Mouse (Mus musculus): ENCODE data around the gene Pik3cb. TPM values are rescaled to one million over a fixed set of nuclear protein-coding genes. Genes with fewer than 3 reads are reported as not detected.

Pik3cb gene
- polyA plus RNA-seq, 1 experiment from 2014 or later: 1.2 TPM

DNA sequence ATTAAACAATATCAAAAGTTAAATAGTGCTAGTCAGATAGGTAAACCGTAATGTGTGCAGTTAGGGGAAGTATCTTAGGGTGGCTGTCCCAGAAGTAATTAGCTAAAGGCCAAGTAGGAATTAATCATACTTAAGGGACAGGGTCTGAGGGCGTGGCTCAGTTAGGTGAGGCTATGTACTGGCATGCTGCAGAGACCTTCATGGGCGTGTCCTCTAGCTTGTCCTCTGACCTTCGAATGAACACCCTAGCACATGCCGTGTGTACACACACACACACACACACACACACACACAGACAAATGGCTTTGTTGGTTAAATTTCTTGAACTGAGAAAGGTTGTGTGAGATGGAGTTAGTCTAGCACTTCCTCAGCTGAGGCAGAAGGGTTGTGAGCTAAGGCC, 19.5 kb upstream of the Pik3cb start:
- H3K9ac ChIP-seq (replicated peaks; ENCODE audit: low read depth, low read length): no peak overlapping the region
- H3K9me3 ChIP-seq (ENCODE audit: control insufficient read depth, low read depth, low read length): no peaks in the 10 kb centered on the region
- H3K4me1 ChIP-seq (ENCODE audit: control insufficient read depth, insufficient read depth, low read length): no peaks in the 10 kb centered on the region
- H3K36me3 ChIP-seq (ENCODE audit: control insufficient read depth, insufficient read depth, low read length): no peaks in the 10 kb centered on the region
- ATAC-seq (ENCODE audit: insufficient number of reproducible peaks, insufficient read depth, low FRiP score, low read depth): no peak
- H3K4me2 ChIP-seq (replicated peaks; ENCODE audit: low read depth, low read length): no peak overlapping the region
- WGBS: 63% methylated on average over 5 of the region's 5 CpGs
- H3K27me3 ChIP-seq (ENCODE audit: control insufficient read depth, insufficient read depth, low read length): no peaks in the 10 kb centered on the region
- no peak overlapping the region for H3K4me3 ChIP-seq (ENCODE audit: low read depth, low read length)
- H3K27ac ChIP-seq (ENCODE audit: low read length): no peak overlapping the region

- WGBS: 86% methylated on average over 6 of the region's 6 CpGs
- no peak for ATAC-seq (ENCODE audit: insufficient number of reproducible peaks, insufficient read depth, low FRiP score, low read depth)
- Histone ChIP-seq H3K27ac (ENCODE audit: low read length) (no peak overlapping the region), H3K4me1 (ENCODE audit: control insufficient read depth, insufficient read depth, low read length) (no peaks in the 10 kb centered on the region), H3K4me3 (ENCODE audit: low read depth, low read length) (no peak overlapping the region), H3K9ac (replicated peaks; ENCODE audit: low read depth, low read length) (no peak overlapping the region), H3K27me3 (ENCODE audit: control insufficient read depth, insufficient read depth, low read length) (no peaks in the 10 kb centered on the region), H3K36me3 (ENCODE audit: control insufficient read depth, insufficient read depth, low read length) (no peaks in the 10 kb centered on the region), H3K9me3 (ENCODE audit: control insufficient read depth, low read depth, low read length) (no peaks in the 10 kb centered on the region), H3K4me2 (replicated peaks; ENCODE audit: low read depth, low read length) (no peak overlapping the region)
Measured at GRCm38 (mm10) chr9:99158708-99159107, 18.3 kb upstream of the Pik3cb start.

DNA sequence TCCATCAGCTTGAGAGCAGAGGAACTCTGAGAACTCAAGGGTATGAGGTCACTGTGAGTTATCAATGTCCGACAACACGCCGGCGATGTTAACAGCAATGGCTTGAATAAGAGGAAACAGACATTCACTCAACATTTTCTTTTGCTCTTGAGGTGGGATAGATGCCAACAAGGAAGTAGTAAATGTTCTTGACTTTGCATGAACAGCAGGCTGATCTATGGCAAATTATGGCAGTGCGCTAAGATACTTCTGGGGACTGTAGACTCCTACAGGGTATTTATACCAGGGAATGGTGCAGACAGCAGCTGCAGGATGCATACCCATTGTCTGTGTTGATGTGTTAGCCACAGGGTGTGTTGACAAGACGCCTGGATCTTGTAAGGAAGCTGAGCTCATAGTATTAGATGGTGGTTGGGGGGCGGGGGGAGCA, 17.8 kb upstream of the Pik3cb start:
- Histone ChIP-seq H3K9ac (replicated peaks; ENCODE audit: low read depth, low read length) (no peak overlapping the region), H3K4me3 (ENCODE audit: low read depth, low read length) (no peak overlapping the region), H3K36me3 (ENCODE audit: control insufficient read depth, insufficient read depth, low read length) (no peaks in the 10 kb centered on the region), H3K27me3 (ENCODE audit: control insufficient read depth, insufficient read depth, low read length) (no peaks in the 10 kb centered on the region), H3K9me3 (ENCODE audit: control insufficient read depth, low read depth, low read length) (no peaks in the 10 kb centered on the region), H3K4me2 (replicated peaks; ENCODE audit: low read depth, low read length) (no peak overlapping the region), H3K4me1 (ENCODE audit: control insufficient read depth, insufficient read depth, low read length) (no peaks in the 10 kb centered on the region), H3K27ac (ENCODE audit: low read length) (no peak overlapping the region)
- no peak for ATAC-seq (ENCODE audit: insufficient number of reproducible peaks, insufficient read depth, low FRiP score, low read depth)
- 67% methylated on average over 7 of the region's 7 CpGs for WGBS

DNA sequence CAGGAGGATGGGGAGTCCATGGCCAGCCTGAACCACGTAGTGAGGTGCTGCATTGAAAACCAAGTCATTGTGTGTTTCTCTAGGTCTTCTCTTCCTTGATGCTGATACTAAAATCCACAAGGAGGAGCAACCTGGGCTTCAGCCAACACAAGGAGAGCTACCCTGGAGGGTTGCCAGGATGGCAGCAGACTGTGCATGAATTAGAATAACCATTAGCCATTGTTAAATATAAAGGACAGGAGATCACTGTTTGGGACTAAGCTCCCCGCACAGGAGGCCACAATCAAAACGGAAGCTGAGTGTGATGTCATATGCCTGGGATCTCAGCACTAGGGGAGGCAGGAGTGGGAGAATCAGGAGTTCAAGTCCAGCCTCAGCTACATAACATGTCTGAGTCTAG, 13.2 kb upstream of the Pik3cb start:
- Histone ChIP-seq H3K4me3 (ENCODE audit: low read depth, low read length) (no peak overlapping the region), H3K4me1 (ENCODE audit: control insufficient read depth, insufficient read depth, low read length) (no peaks in the 10 kb centered on the region), H3K27ac (ENCODE audit: low read length) (peak overlapping the region; percentile 7; the same call in 1 of the 2 replicates), H3K9me3 (ENCODE audit: control insufficient read depth, low read depth, low read length) (no peaks in the 10 kb centered on the region), H3K9ac (replicated peaks; ENCODE audit: low read depth, low read length) (no peak overlapping the region), H3K36me3 (ENCODE audit: control insufficient read depth, insufficient read depth, low read length) (no peaks in the 10 kb centered on the region), H3K27me3 (ENCODE audit: control insufficient read depth, insufficient read depth, low read length) (no peaks in the 10 kb centered on the region), H3K4me2 (replicated peaks; ENCODE audit: low read depth, low read length) (no peak overlapping the region)
- WGBS: 43% methylated on average over 3 of the region's 3 CpGs
- no peak for ATAC-seq (ENCODE audit: insufficient number of reproducible peaks, insufficient read depth, low FRiP score, low read depth)

DNA sequence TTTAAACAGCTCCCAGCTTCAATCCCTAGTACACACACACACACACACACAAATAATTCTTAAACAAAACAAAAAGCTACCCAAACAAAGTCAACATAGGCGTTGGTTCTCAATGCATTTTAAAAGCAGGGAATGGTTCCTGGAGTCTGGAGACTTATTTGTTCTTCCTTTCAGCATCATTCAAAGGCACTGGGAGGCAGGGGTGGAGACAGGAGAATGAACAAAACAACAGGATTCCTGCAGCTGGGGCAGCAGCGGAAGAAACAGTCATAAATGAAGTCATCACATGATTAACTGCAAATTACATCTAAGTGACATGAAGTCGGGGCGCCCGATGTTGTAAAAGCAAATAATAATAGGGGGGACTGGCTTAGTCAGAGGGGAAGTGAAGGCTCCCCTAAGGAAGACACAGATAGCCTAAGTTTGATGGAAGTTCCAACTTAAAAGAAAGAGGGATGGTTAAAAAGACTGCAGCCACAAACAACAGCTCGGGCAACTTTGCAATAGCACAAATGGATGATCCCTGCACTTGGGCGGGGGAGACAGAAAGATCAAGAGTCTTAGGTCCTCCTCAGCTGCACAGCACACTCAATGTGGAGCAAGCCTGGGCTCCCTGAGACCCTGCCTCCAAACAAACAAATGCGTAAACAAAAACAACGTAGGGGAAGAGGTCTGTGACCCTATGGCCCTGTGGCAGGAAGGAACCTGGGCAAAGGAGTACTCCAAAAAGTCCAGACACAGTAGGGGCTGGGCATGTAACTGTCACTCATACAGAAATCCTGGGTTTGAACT, 12.5 kb upstream of the Pik3cb start:
- 40% methylated on average over 9 of the region's 9 CpGs for WGBS
- Histone ChIP-seq H3K9ac (replicated peaks; ENCODE audit: low read depth, low read length) (no peak overlapping the region), H3K4me1 (ENCODE audit: control insufficient read depth, insufficient read depth, low read length) (no peaks in the 10 kb centered on the region), H3K27ac (ENCODE audit: low read length) (no peak overlapping the region), H3K27me3 (ENCODE audit: control insufficient read depth, insufficient read depth, low read length) (no peaks in the 10 kb centered on the region), H3K4me3 (ENCODE audit: low read depth, low read length) (no peak overlapping the region), H3K4me2 (replicated peaks; ENCODE audit: low read depth, low read length) (no peak overlapping the region), H3K36me3 (ENCODE audit: control insufficient read depth, insufficient read depth, low read length) (no peaks in the 10 kb centered on the region), H3K9me3 (ENCODE audit: control insufficient read depth, low read depth, low read length) (no peaks in the 10 kb centered on the region)
- ATAC-seq (ENCODE audit: insufficient number of reproducible peaks, insufficient read depth, low FRiP score, low read depth): no peak

DNA sequence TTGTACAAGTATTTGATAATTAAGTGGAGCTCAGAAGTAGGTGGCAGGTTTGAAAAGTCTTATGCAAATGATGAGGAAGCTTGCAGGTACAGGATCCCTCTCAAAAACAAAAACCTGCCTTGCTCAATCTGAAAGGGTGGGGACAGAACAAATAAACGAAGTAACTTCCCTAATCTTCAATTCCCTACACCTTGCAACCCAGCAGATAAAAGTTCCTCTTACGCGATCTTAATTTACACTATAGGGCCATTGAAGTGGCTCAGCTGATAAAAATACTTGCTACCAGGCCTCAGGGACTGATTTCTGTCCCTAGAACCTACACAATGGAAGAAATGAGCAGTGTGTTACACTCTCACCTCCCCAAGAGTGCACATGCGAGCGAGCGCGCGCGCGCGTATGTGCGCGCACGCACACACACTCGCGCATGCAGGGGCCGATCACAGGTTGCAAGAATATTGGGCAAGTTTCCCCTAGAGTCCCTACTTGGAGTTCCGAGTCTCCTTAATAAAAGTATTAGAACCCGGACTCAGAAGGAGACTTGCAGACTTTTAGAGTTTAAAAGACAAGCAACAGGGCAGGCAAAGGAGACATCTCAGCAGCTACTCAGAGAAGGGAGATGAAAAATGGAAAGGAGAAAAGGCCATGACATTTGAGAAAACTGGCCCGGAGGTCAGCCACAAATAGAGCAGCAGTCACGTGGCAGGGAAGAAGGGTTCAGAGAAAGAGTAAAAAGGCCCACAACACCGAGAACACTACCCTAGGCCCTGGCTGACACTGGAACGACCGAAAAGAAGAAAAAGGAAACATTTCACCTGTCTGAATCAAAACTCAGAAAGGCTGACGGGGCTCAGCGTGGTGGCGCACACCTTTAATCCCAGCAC, 6.7 kb upstream of the Pik3cb start:
- H3K4me3 ChIP-seq (ENCODE audit: low read depth, low read length): no peak overlapping the region
- no peak overlapping the region for H3K9ac ChIP-seq (replicated peaks; ENCODE audit: low read depth, low read length)
- WGBS: 75% methylated on average over 27 of the region's 27 CpGs
- no peak for ATAC-seq (ENCODE audit: insufficient number of reproducible peaks, insufficient read depth, low FRiP score, low read depth)
- H3K4me1 ChIP-seq (ENCODE audit: control insufficient read depth, insufficient read depth, low read length): no peaks in the 10 kb centered on the region
- no peak overlapping the region for H3K4me2 ChIP-seq (replicated peaks; ENCODE audit: low read depth, low read length)
- H3K27ac ChIP-seq (ENCODE audit: low read length): no peak overlapping the region
- no peaks in the 10 kb centered on the region for H3K36me3 ChIP-seq (ENCODE audit: control insufficient read depth, insufficient read depth, low read length)
- no peaks in the 10 kb centered on the region for H3K27me3 ChIP-seq (ENCODE audit: control insufficient read depth, insufficient read depth, low read length)
- no peaks in the 10 kb centered on the region for H3K9me3 ChIP-seq (ENCODE audit: control insufficient read depth, low read depth, low read length)

DNA sequence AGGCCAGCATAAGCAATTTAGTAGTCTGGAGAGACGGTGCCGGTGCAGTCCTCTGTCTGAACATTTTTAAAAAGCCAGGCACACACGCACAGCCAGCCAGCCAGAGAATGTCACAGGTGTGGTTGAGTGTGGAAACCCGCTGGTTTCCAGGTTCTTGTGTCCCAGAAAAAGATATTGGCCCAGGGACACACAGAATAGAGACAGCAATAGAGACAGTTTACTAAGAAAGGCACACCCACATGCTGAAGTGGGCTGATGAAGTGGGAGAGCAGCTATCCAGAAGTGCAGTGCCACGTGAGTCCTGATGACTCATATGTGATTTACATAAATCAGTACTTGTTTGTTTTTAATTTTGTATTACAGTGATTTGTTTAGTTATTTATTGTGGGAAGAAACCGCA, 5.3 kb upstream of the Pik3cb start:
- no peak overlapping the region for H3K4me3 ChIP-seq (ENCODE audit: low read depth, low read length)
- no peaks in the 10 kb centered on the region for H3K9me3 ChIP-seq (ENCODE audit: control insufficient read depth, low read depth, low read length)
- H3K27ac ChIP-seq (ENCODE audit: low read length): no peak overlapping the region
- ATAC-seq (ENCODE audit: insufficient number of reproducible peaks, insufficient read depth, low FRiP score, low read depth): no peak
- 49% methylated on average over 6 of the region's 6 CpGs for WGBS
- H3K9ac ChIP-seq (replicated peaks; ENCODE audit: low read depth, low read length): no peak overlapping the region
- no peak overlapping the region for H3K4me2 ChIP-seq (replicated peaks; ENCODE audit: low read depth, low read length)
- no peaks in the 10 kb centered on the region for H3K4me1 ChIP-seq (ENCODE audit: control insufficient read depth, insufficient read depth, low read length)
- H3K27me3 ChIP-seq (ENCODE audit: control insufficient read depth, insufficient read depth, low read length): no peaks in the 10 kb centered on the region
- H3K36me3 ChIP-seq (ENCODE audit: control insufficient read depth, insufficient read depth, low read length): no peaks in the 10 kb centered on the region

DNA sequence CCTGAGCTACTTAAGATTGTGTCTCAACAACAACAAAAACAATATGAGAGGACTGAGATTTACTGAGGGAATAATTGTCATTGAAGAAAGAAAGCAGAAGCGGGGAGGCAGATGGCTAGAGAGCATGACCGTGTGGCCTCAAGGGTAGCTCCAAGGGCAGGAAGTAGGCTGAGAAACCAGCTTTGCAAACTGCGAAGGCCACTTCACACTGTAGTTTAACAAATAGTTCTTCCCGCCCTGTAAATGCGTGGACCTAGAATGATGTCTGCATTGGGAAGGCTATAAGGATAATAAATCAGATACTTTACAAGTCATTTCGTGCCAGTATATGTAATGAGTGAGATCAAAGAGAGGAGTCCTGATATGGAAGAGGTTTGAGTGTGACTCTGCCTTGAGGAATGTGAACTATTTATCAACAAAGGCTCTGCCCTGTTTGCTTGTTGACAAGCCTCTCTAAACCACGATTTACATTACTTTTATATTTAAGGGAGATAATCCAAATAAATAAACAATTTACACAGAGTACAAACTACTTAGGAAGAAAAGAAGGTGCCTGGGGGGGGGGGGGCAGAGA, 4.1 kb upstream of the Pik3cb start:
- 26% methylated on average over 7 of the region's 7 CpGs for WGBS
- H3K4me2 ChIP-seq (replicated peaks; ENCODE audit: low read depth, low read length): no peak overlapping the region
- H3K4me1 ChIP-seq (ENCODE audit: control insufficient read depth, insufficient read depth, low read length): no peaks in the 10 kb centered on the region
- no peaks in the 10 kb centered on the region for H3K9me3 ChIP-seq (ENCODE audit: control insufficient read depth, low read depth, low read length)
- no peak overlapping the region for H3K27ac ChIP-seq (ENCODE audit: low read length)
- no peak overlapping the region for H3K9ac ChIP-seq (replicated peaks; ENCODE audit: low read depth, low read length)
- no peaks in the 10 kb centered on the region for H3K36me3 ChIP-seq (ENCODE audit: control insufficient read depth, insufficient read depth, low read length)
- no peak overlapping the region for H3K4me3 ChIP-seq (ENCODE audit: low read depth, low read length)
- ATAC-seq (ENCODE audit: insufficient number of reproducible peaks, insufficient read depth, low FRiP score, low read depth): no peak
- no peaks in the 10 kb centered on the region for H3K27me3 ChIP-seq (ENCODE audit: control insufficient read depth, insufficient read depth, low read length)

Data from stomach, embryonic 14.5 days (tissue).